Mouse (Mus musculus) forebrain, embryonic 13.5 days (tissue): ENCODE results near the gene Hif3a. TPM values are rescaled to one million over a fixed set of nuclear protein-coding genes. Genes with fewer than 3 reads are reported as not detected.

Experiments used
- ATAC-seq: fragments of 200-750 bp; cut with Nextera tagmentation; 2 replicates; pipeline ENCODE4 v1.8.0; 2017
- H3K27ac ChIP-seq: fragments of 300-500 bp; sonication (generic); 2 replicates; pipeline ENCODE4 v1.5.1; 2015; ENCODE audit warnings: inconsistent platforms, mild to moderate bottlenecking, moderate library complexity
- H3K27me3 ChIP-seq: fragments of 300-500 bp; sonication (generic); 2 replicates; pipeline ENCODE4 v1.6.1; 2015; ENCODE audit warnings: mild to moderate bottlenecking, inconsistent platforms
- H3K36me3 ChIP-seq: fragments of 300-500 bp; sonication (generic); 2 replicates; pipeline ENCODE4 v1.6.1; 2015; ENCODE audit warnings: mild to moderate bottlenecking, inconsistent platforms; ENCODE audit not compliant: poor library complexity, severe bottlenecking
- H3K4me1 ChIP-seq: fragments of 300-500 bp; sonication (generic); 2 replicates; pipeline ENCODE4 v1.6.1; 2015; ENCODE audit warnings: inconsistent platforms
- H3K4me2 ChIP-seq: fragments of 300-500 bp; sonication (generic); 2 replicates; pipeline ENCODE4 v1.6.1; 2015; ENCODE audit warnings: inconsistent platforms, mild to moderate bottlenecking, moderate library complexity
- H3K4me3 ChIP-seq: fragments of 300-500 bp; sonication (generic); 2 replicates; pipeline ENCODE4 v1.5.1; 2015; ENCODE audit warnings: mild to moderate bottlenecking, inconsistent platforms
- H3K9ac ChIP-seq: fragments of 300-500 bp; sonication (generic); 2 replicates; pipeline ENCODE4 v1.6.1; 2015; ENCODE audit warnings: mild to moderate bottlenecking, inconsistent platforms
- H3K9me3 ChIP-seq: fragments of 300-500 bp; sonication (generic); replicated peaks from 2 replicates; pipeline ENCODE4 v1.6.1; 2016; ENCODE audit warnings: inconsistent platforms
- WGBS: fragments of 180-500 bp; shearing (Covaris S2); methylation state at CpG from one replicate; pipeline ENCODE4 v1.1.7; 2015; 5-methylcytosine and 5-hydroxymethylcytosine counted together
- polyA plus RNA-seq: library from polyadenylated mRNA; unstranded; fragments of >200 nt; fragmentation: Nextera tagmentation; extraction: Ambion mirVana; gene quantifications from 2 replicates; pipeline ENCODE4 v1.2.1, GENCODE M21; 2015

Hif3a gene
- polyA plus RNA-seq, 1 experiment from 2014 or later, result 4.7 TPM

- H3K27me3 ChIP-seq, result no peaks in the 10 kb centered on the region
- H3K4me3 ChIP-seq, result no peak overlapping the region
- 82% methylated on average over 6 of the region's 6 CpGs for WGBS
- no peak for ATAC-seq
- no peaks in the 10 kb centered on the region for H3K9me3 ChIP-seq
- H3K36me3 ChIP-seq, result peaks cover 92% of the 10 kb centered on the region
- H3K4me2 ChIP-seq, result no peak overlapping the region
- no peak overlapping the region for H3K9ac ChIP-seq
- peaks cover 13% of the 10 kb centered on the region for H3K4me1 ChIP-seq
- H3K27ac ChIP-seq, result no peak overlapping the region
Measured at GRCm38 (mm10) chr7:17015381-17015780, 46.8 kb downstream of the Hif3a start.

- peaks cover 99% of the 10 kb centered on the region for H3K36me3 ChIP-seq
- 95% methylated on average over 7 of the region's 7 CpGs for WGBS
- H3K9ac ChIP-seq, result no peak overlapping the region
- H3K4me3 ChIP-seq, result no peak overlapping the region
- H3K4me1 ChIP-seq, result peaks cover 4% of the 10 kb centered on the region
- no peak for ATAC-seq
- H3K27me3 ChIP-seq, result no peaks in the 10 kb centered on the region
- H3K9me3 ChIP-seq, result no peaks in the 10 kb centered on the region
- H3K27ac ChIP-seq, result no peak overlapping the region
- no peak overlapping the region for H3K4me2 ChIP-seq
Measured at GRCm38 (mm10) chr7:17011909-17012590, 50.2 kb downstream of the Hif3a start.

DNA sequence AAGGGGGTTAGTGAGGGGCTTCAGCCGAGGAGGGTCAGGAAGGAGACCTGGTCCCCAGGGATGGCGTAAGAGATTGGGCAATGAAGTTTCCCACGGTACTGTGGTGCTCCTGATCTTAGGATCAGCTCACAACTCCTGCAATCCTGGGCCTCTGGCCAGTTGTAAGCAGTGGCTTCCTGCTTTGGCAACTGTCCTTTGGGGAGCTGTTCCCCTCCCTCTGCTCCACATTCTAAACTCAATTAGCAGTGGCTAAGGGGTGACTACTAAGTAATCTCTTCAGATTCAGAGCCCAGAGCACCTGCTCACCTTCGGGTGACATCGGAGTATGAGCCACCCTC lies 52.2 kb downstream of the Hif3a start:
- Histone ChIP-seq H3K36me3 (peaks cover 100% of the 10 kb centered on the region), H3K4me2 (no peak overlapping the region), H3K27ac (no peak overlapping the region), H3K4me3 (no peak overlapping the region), H3K27me3 (no peaks in the 10 kb centered on the region), H3K9ac (no peak overlapping the region), H3K9me3 (no peaks in the 10 kb centered on the region), H3K4me1 (no peaks in the 10 kb centered on the region)
- 94% methylated on average over 5 of the region's 5 CpGs for WGBS
- no peak for ATAC-seq

DNA sequence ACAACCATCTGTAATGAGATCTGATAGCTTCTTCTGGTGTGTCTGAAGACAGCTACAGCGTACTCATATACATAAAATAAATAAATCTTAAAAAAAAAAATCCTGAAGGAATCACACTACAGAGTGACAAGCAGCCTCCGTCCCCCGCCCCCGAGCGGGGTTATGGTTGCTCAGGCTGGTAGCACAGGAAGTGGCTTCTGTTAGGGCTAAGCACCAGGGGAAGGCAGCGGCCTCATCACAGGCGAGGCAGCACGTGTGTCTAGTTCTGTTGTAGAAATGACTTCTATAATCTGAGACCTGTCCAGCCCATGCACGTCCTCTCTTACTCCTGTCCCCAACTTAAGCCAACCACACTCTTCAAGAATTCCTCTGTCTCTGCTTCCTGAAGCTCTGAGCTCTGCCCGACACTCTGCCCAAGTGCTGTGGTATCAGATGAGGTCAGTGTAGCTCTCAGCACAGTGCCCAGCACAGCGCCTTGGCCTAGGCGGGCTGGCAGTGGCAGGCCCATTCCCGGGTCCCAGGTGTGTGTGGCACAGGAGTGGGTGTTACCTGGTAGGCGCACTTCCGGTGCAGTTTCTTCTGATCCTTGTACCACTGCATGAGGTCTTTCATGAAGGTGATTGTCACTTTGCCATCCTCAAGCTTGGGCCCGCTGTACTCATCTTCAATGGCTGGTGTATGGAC lies 52.8 kb downstream of the Hif3a start:
- Histone ChIP-seq H3K36me3 (peaks cover 100% of the 10 kb centered on the region), H3K4me1 (no peaks in the 10 kb centered on the region), H3K4me3 (no peak overlapping the region), H3K9ac (no peak overlapping the region), H3K4me2 (no peak overlapping the region), H3K9me3 (no peaks in the 10 kb centered on the region), H3K27ac (no peak overlapping the region), H3K27me3 (no peaks in the 10 kb centered on the region)
- ATAC-seq, result no peak
- 97% methylated on average over 16 of the region's 16 CpGs for WGBS

DNA sequence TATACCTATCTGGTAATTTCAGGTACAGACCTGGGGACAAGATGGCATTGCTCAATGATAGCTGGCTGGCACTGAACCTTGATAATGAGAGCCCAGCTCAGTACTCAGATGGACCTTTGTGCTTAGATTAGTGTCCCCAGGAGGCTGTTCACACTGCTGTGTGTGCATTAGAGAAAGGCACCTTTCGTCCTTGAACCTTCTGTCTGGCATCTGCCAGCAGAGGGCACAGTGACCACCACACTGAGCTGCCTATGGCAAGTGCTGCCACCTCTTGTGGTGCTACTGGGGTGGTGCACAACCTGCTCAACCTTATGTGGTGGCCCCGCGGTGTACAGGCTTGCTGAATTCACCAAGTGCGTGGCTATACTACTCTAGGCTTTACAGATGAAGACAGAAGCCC lies 54.9 kb downstream of the Hif3a start:
- Histone ChIP-seq H3K9ac (no peak overlapping the region), H3K4me2 (no peak overlapping the region), H3K9me3 (no peaks in the 10 kb centered on the region), H3K4me1 (no peaks in the 10 kb centered on the region), H3K27me3 (no peaks in the 10 kb centered on the region), H3K4me3 (no peak overlapping the region), H3K36me3 (peaks cover 90% of the 10 kb centered on the region), H3K27ac (no peak overlapping the region)
- WGBS, result 91% methylated on average over 4 of the region's 4 CpGs
- ATAC-seq, result no peak

DNA sequence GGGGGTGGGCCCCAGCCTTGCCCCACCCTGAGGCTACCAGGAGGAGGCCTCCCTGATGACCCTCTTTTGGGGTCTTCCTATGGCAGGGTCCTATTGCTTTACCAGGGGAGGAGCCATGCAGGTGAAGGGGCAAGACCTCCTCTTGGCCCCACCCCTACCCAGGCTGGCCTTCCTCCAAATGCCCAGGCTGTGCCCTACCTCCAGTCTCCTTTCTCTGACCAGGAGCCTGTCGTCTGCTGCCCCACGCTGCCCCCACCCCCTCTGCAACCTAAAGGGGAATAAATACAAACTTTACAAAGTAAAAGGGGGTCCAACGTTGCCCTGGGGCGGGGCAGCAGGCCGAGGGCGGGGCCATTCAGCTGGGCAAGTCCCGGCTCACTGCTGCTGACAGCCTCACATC lies 57.5 kb downstream of the Hif3a start:
- H3K4me3 ChIP-seq, result no peak overlapping the region
- H3K27ac ChIP-seq, result no peak overlapping the region
- no peak for ATAC-seq
- H3K9me3 ChIP-seq, result no peaks in the 10 kb centered on the region
- H3K4me2 ChIP-seq, result no peak overlapping the region
- H3K36me3 ChIP-seq, result peaks cover 64% of the 10 kb centered on the region
- 85% methylated on average over 7 of the region's 7 CpGs for WGBS
- no peak overlapping the region for H3K9ac ChIP-seq
- H3K27me3 ChIP-seq, result no peaks in the 10 kb centered on the region
- H3K4me1 ChIP-seq, result peaks cover 5% of the 10 kb centered on the region; the same call in 1 of the 2 replicates

GRCm38 (mm10) chr7:17003230-17003960 lies 58.8 kb downstream of the Hif3a start:
- no peak overlapping the region for H3K27ac ChIP-seq
- WGBS, result 88% methylated on average over 7 of the region's 7 CpGs
- H3K4me2 ChIP-seq, result no peak overlapping the region
- H3K9me3 ChIP-seq, result no peaks in the 10 kb centered on the region
- no peaks in the 10 kb centered on the region for H3K27me3 ChIP-seq
- no peak overlapping the region for H3K4me3 ChIP-seq
- H3K36me3 ChIP-seq, result peaks cover 51% of the 10 kb centered on the region
- ATAC-seq, result no peak
- peaks cover 10% of the 10 kb centered on the region; the same call in 1 of the 2 replicates for H3K4me1 ChIP-seq
- no peak overlapping the region for H3K9ac ChIP-seq

DNA sequence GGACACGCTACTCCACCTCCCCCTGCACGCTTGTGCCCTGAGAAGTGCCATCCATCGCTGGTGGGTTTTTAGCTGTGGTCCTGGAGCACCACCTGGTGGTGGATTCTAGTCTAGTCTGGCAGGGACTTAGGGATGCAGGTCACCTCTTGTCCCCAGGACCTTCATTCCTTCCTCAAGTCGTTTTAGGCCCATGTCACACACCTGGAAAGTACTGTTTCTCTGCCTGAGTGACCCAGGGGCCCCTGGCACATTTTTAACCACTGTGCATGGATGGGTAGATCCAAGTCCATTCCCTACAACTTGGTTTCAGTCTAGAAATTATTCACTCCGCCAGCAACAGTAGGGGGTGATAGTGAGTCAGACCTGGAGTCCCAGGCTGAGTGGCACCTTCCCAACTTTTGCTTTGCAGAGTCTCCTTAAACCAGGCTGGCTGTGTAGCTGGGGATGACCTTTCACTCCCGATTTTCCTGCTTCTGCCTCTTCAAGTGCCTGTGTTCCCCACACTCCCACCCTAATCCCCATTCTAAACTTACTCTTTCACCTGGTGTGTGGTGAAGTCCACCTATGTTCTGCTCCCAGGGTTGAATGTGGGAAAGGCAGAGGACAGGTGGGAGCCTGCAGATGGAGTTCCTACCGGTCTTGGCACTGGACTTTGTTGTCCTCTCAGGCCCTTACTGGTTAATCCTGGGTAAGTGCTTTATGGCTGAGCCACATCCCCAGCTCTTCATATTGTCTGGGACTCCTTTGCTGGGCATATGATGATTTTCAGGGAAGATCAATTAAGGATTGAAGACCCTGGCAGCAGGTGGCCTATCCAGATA lies 59.6 kb downstream of the Hif3a start:
- Histone ChIP-seq H3K4me1 (peaks cover 11% of the 10 kb centered on the region; the same call in 1 of the 2 replicates), H3K9me3 (no peaks in the 10 kb centered on the region), H3K4me3 (no peak overlapping the region), H3K36me3 (peaks cover 44% of the 10 kb centered on the region), H3K27me3 (no peaks in the 10 kb centered on the region), H3K4me2 (no peak overlapping the region), H3K9ac (0 out of 2 replicates have a peak overlapping the region, but pooled peaks have one; percentile 21), H3K27ac (no peak overlapping the region)
- peak; percentile 76 for ATAC-seq
- 10% methylated on average over 7 of the region's 7 CpGs for WGBS

GRCm38 (mm10) chr7:16999650-17000049 lies 62.6 kb downstream of the Hif3a start:
- H3K9me3 ChIP-seq, result no peaks in the 10 kb centered on the region
- WGBS, result 20% methylated on average over 4 of the region's 4 CpGs
- peaks cover 38% of the 10 kb centered on the region for H3K4me1 ChIP-seq
- no peak overlapping the region for H3K27ac ChIP-seq
- H3K9ac ChIP-seq, result no peak overlapping the region
- peaks cover 21% of the 10 kb centered on the region for H3K36me3 ChIP-seq
- no peak for ATAC-seq
- H3K4me2 ChIP-seq, result no peak overlapping the region
- H3K4me3 ChIP-seq, result no peak overlapping the region
- no peaks in the 10 kb centered on the region for H3K27me3 ChIP-seq

DNA sequence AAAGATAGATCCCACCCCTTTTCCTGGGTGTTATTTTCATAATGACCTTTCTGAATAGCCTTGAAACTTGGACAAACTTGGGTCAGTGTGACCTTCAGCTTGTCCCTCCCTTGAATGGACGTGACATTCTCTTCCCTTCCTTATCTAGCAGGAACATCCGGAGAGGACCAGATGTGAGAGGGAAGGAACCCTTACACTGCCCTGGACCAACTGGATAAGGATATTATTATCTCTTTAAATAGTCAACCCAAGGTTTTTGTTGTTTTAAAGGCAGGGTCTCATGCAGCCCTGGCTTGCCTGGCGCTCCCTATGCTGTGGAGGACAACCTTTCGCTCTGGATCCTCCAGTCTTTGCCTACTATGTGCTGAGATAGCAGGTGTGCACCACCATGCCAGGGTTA lies 63.0 kb downstream of the Hif3a start:
- Histone ChIP-seq H3K9me3 (no peaks in the 10 kb centered on the region), H3K27me3 (no peaks in the 10 kb centered on the region), H3K4me3 (no peak overlapping the region), H3K9ac (no peak overlapping the region), H3K36me3 (peaks cover 17% of the 10 kb centered on the region), H3K27ac (no peak overlapping the region), H3K4me1 (peaks cover 42% of the 10 kb centered on the region), H3K4me2 (no peak overlapping the region)
- 72% methylated on average over 4 of the region's 4 CpGs for WGBS
- peak; percentile 9; the same call in 1 of the 2 replicates for ATAC-seq

- Histone ChIP-seq H3K27ac (0 out of 2 replicates have a peak overlapping the region, but pooled peaks have one; percentile 31), H3K4me1 (peaks cover 68% of the 10 kb centered on the region), H3K9ac (peak overlapping the region; percentile 73), H3K4me3 (peak overlapping the region; percentile 40), H3K4me2 (peak overlapping the region; percentile 66), H3K9me3 (no peaks in the 10 kb centered on the region), H3K27me3 (no peaks in the 10 kb centered on the region), H3K36me3 (0 out of 2 replicates have a peak, but pooled peaks cover 8% of the 10 kb centered on the region)
- WGBS, result 86% methylated on average over 4 of the region's 4 CpGs
- no peak for ATAC-seq
Measured at GRCm38 (mm10) chr7:16995345-16995744, 66.9 kb downstream of the Hif3a start.
